Mouse (Mus musculus) neural tube, embryonic 14.5 days (tissue): ENCODE data around the gene Arhgap22. TPM values are rescaled to one million over a fixed set of nuclear protein-coding genes. Genes with fewer than 3 reads are reported as not detected.
A peak's percentile ranks its signal among the peaks of the same experiment; 100 is the strongest.

Source experiments
- ATAC-seq: fragments of 200-750 bp; cut with Nextera tagmentation; 2 replicates; pipeline ENCODE4 v1.8.0; 2017; ENCODE audit warnings: low read depth, mild to moderate bottlenecking, moderate TSS enrichment, moderate library complexity
- H3K27ac ChIP-seq: fragments of 300-500 bp; sonication (generic); 2 replicates; pipeline ENCODE4 v1.5.1; 2014; ENCODE audit warnings: low read depth, mild to moderate bottlenecking, control low read depth, low read length, moderate library complexity, mixed read lengths
- H3K27me3 ChIP-seq: fragments of 300-500 bp; sonication (generic); 2 replicates; pipeline ENCODE4 v1.6.1; 2014; ENCODE audit warnings: low read length; ENCODE audit not compliant: control insufficient read depth, insufficient read depth
- H3K36me3 ChIP-seq: fragments of 300-500 bp; sonication (generic); 2 replicates; pipeline ENCODE4 v1.6.1; 2014; ENCODE audit warnings: low read length, mixed read lengths; ENCODE audit not compliant: control insufficient read depth, insufficient read depth
- H3K4me1 ChIP-seq: fragments of 300-500 bp; sonication (generic); 2 replicates; pipeline ENCODE4 v1.6.1; 2014; ENCODE audit warnings: low read length; ENCODE audit not compliant: control insufficient read depth, insufficient read depth
- H3K4me2 ChIP-seq: fragments of 300-500 bp; sonication (generic); 2 replicates; pipeline ENCODE4 v1.6.1; 2014; ENCODE audit warnings: mild to moderate bottlenecking, low read depth, low read length, control low read depth
- H3K4me3 ChIP-seq: fragments of 300-500 bp; sonication (generic); 2 replicates; pipeline ENCODE4 v1.5.1; 2014; ENCODE audit warnings: low read depth, low read length, control low read depth, mixed read lengths
- H3K9ac ChIP-seq: fragments of 300-500 bp; sonication (generic); replicated peaks from 2 replicates; pipeline ENCODE4 v1.6.1; 2014; ENCODE audit warnings: low read depth, mild to moderate bottlenecking, control low read depth, low read length, mixed read lengths
- H3K9me3 ChIP-seq: fragments of 300-500 bp; sonication (generic); 2 replicates; pipeline ENCODE4 v1.6.1; 2016; ENCODE audit warnings: low read length; ENCODE audit not compliant: control insufficient read depth
- WGBS: fragments of 180-500 bp; shearing (Covaris S2); extraction: QIAGEN DNeasy Blood & Tissue Kit; methylation state at CpG from one replicate; pipeline ENCODE4 v1.1.7; 2014; 5-methylcytosine and 5-hydroxymethylcytosine counted together
- polyA plus RNA-seq: library from polyadenylated mRNA; unstranded; fragments of >200 nt; fragmentation: Nextera tagmentation; extraction: Ambion mirVana; gene quantifications from 2 replicates; pipeline ENCODE4 v1.2.1, GENCODE M21; 2014

The Arhgap22 gene
- polyA plus RNA-seq, result 1.5 and 4.3 TPM in 2 replicates

- Histone ChIP-seq H3K36me3 (no peaks in the 10 kb centered on the region), H3K9ac (peak within 1 kb of the TSS; percentile 37; the same call in 1 of the 2 replicates), H3K4me2 (peak within 1 kb of the TSS; percentile 38), H3K27ac (no peak within 1 kb of the TSS), H3K4me3 (peak within 1 kb of the TSS; percentile 8; the same call in 1 of the 2 replicates), H3K27me3 (no peaks in the 10 kb centered on the region), H3K9me3 (no peaks in the 10 kb centered on the region), H3K4me1 (0 out of 2 replicates have a peak, but pooled peaks cover 2% of the 10 kb centered on the region)
- ATAC-seq, result peak; percentile 88
- WGBS, result 17% methylated on average over 28 of the region's 28 CpGs
Measured at GRCm38 (mm10) chr14:33213823-33214766, at the start of gene Arhgap22. Gene Arhgap22 (plus strand): TSS chr14:33214026.

- no peaks in the 10 kb centered on the region for H3K9me3 ChIP-seq
- no peaks in the 10 kb centered on the region for H3K4me1 ChIP-seq
- no peak overlapping the region for H3K4me2 ChIP-seq
- H3K4me3 ChIP-seq, result no peak overlapping the region
- no peak for ATAC-seq
- 90% methylated on average over 4 of the region's 4 CpGs for WGBS
- H3K9ac ChIP-seq, result no peak overlapping the region
- no peak overlapping the region for H3K27ac ChIP-seq
- H3K36me3 ChIP-seq, result no peaks in the 10 kb centered on the region
- H3K27me3 ChIP-seq, result no peaks in the 10 kb centered on the region
Measured at GRCm38 (mm10) chr14:33168750-33169149, 45.1 kb upstream of the Arhgap22 start.

GRCm38 (mm10) chr14:33171942-33172341 lies 41.9 kb upstream of the Arhgap22 start:
- no peak overlapping the region for H3K4me3 ChIP-seq
- H3K4me2 ChIP-seq, result no peak overlapping the region
- H3K36me3 ChIP-seq, result no peaks in the 10 kb centered on the region
- ATAC-seq, result no peak
- no peaks in the 10 kb centered on the region for H3K4me1 ChIP-seq
- H3K27ac ChIP-seq, result no peak overlapping the region
- WGBS, result 91% methylated on average over 1 of the region's 1 CpGs
- no peaks in the 10 kb centered on the region for H3K9me3 ChIP-seq
- H3K9ac ChIP-seq, result no peak overlapping the region
- H3K27me3 ChIP-seq, result no peaks in the 10 kb centered on the region

GRCm38 (mm10) chr14:33175059-33175821 lies 38.6 kb upstream of the Arhgap22 start:
- 83% methylated on average over 4 of the region's 4 CpGs for WGBS
- Histone ChIP-seq H3K27ac (no peak overlapping the region), H3K4me3 (no peak overlapping the region), H3K27me3 (no peaks in the 10 kb centered on the region), H3K36me3 (no peaks in the 10 kb centered on the region), H3K9me3 (no peaks in the 10 kb centered on the region), H3K4me1 (no peaks in the 10 kb centered on the region), H3K4me2 (no peak overlapping the region), H3K9ac (no peak overlapping the region)
- no peak for ATAC-seq

- Histone ChIP-seq H3K27me3 (no peaks in the 10 kb centered on the region), H3K4me1 (no peaks in the 10 kb centered on the region), H3K4me3 (no peak overlapping the region), H3K36me3 (no peaks in the 10 kb centered on the region), H3K4me2 (no peak overlapping the region), H3K27ac (no peak overlapping the region), H3K9ac (no peak overlapping the region), H3K9me3 (no peaks in the 10 kb centered on the region)
- ATAC-seq, result no peak
- 91% methylated on average over 5 of the region's 5 CpGs for WGBS
Measured at GRCm38 (mm10) chr14:33180102-33180501, 33.7 kb upstream of the Arhgap22 start.

GRCm38 (mm10) chr14:33185068-33185800 lies 28.6 kb upstream of the Arhgap22 start, which contains the start of gene Wdfy4:
Gene Wdfy4 (minus strand): TSS chr14:33185508.
- Histone ChIP-seq H3K4me2 (no peak within 1 kb of the TSS), H3K4me3 (no peak within 1 kb of the TSS), H3K36me3 (no peaks in the 10 kb centered on the region), H3K27me3 (no peaks in the 10 kb centered on the region), H3K27ac (no peak within 1 kb of the TSS), H3K4me1 (no peaks in the 10 kb centered on the region), H3K9me3 (no peaks in the 10 kb centered on the region), H3K9ac (no peak within 1 kb of the TSS)
- 91% methylated on average over 11 of the region's 11 CpGs for WGBS
- ATAC-seq, result no peak

GRCm38 (mm10) chr14:33187201-33187600 lies 26.6 kb upstream of the Arhgap22 start:
- H3K9me3 ChIP-seq, result no peaks in the 10 kb centered on the region
- no peak overlapping the region for H3K27ac ChIP-seq
- H3K4me2 ChIP-seq, result no peak overlapping the region
- no peak for ATAC-seq
- no peaks in the 10 kb centered on the region for H3K4me1 ChIP-seq
- WGBS, result 28% methylated on average over 4 of the region's 4 CpGs
- H3K36me3 ChIP-seq, result no peaks in the 10 kb centered on the region
- H3K9ac ChIP-seq, result no peak overlapping the region
- H3K27me3 ChIP-seq, result no peaks in the 10 kb centered on the region
- H3K4me3 ChIP-seq, result no peak overlapping the region

- H3K4me1 ChIP-seq, result no peaks in the 10 kb centered on the region
- H3K27ac ChIP-seq, result no peak overlapping the region
- no peaks in the 10 kb centered on the region for H3K36me3 ChIP-seq
- no peak overlapping the region for H3K4me2 ChIP-seq
- no peaks in the 10 kb centered on the region for H3K9me3 ChIP-seq
- 68% methylated on average over 10 of the region's 10 CpGs for WGBS
- no peaks in the 10 kb centered on the region for H3K27me3 ChIP-seq
- ATAC-seq, result no peak
- H3K4me3 ChIP-seq, result no peak overlapping the region
- no peak overlapping the region for H3K9ac ChIP-seq
Measured at GRCm38 (mm10) chr14:33189230-33189629, 24.6 kb upstream of the Arhgap22 start.
